Mouse (Mus musculus) v-Abl transformed pro-B cells (cell line): ENCODE measurements at regions not wholly inside any gene's neighbourhood (a gene's known extent, or its start where the extent isn't known, plus 50 kb on each side); places are given as distances from the start of the nearest gene placed in this dataset.

Source experiments
- in situ Hi-C, 2 experiments: fragments of 400-800 bp; cut with MboI; formaldehyde crosslinking; loops; one replicate each; pipeline ENCODE4 v1.15.1; 2025; ENCODE audit not compliant: unreplicated experiment in 2 of 2

GRCm38 (mm10) chr1:194223610-194224009 is 394.4 kb upstream of the Plxna2 start:
- in situ Hi-C loops: loop anchor here in 1 of 2 experiments (25.0 kb wide), 1 partner anchor 589 kb away; no protein-coding TSS in a partner anchor

GRCm38 (mm10) chr1:194223015-194223414 is 395.0 kb upstream of the Plxna2 start:
- in situ Hi-C loops: loop anchor here in 1 of 2 experiments (25.0 kb wide), 1 partner anchor 589 kb away; no protein-coding TSS in a partner anchor

- in situ Hi-C loops: loop anchor here in 1 of 2 experiments (25.0 kb wide), 1 partner anchor 604 kb away; no protein-coding TSS in a partner anchor
Measured at GRCm38 (mm10) chr1:194208034-194209000, 409.7 kb upstream of the Plxna2 start.

GRCm38 (mm10) chr1:194197516-194197915 is 420.5 kb upstream of the Plxna2 start:
- in situ Hi-C loops: no loop called here

GRCm38 (mm10) chr1:194182293-194182692 is 435.7 kb upstream of the Plxna2 start:
- in situ Hi-C loops: no loop called here

- in situ Hi-C loops: no loop called here
Measured at GRCm38 (mm10) chr1:194161469-194161868, 456.5 kb upstream of the Plxna2 start.

GRCm38 (mm10) chr1:194160761-194161461 is 457.1 kb upstream of the Plxna2 start:
- in situ Hi-C loops: no loop called here

GRCm38 (mm10) chr1:194157268-194157667 is 460.8 kb upstream of the Plxna2 start:
- in situ Hi-C loops: no loop called here

GRCm38 (mm10) chr1:194148416-194149364 is 469.3 kb upstream of the Plxna2 start:
- in situ Hi-C loops: no loop called here

- in situ Hi-C loops: no loop called here
Measured at GRCm38 (mm10) chr1:194117631-194118360, 500.2 kb upstream of the Plxna2 start.

- in situ Hi-C loops: no loop called here
Measured at GRCm38 (mm10) chr1:194114399-194114798, 503.6 kb upstream of the Plxna2 start.

- in situ Hi-C loops: no loop called here
Measured at GRCm38 (mm10) chr1:194111931-194112330, 506.1 kb upstream of the Plxna2 start.

GRCm38 (mm10) chr1:194109172-194110071 is 508.6 kb upstream of the Plxna2 start:
- in situ Hi-C loops: no loop called here

GRCm38 (mm10) chr1:194108132-194108531 is 509.9 kb upstream of the Plxna2 start:
- in situ Hi-C loops: no loop called here

- in situ Hi-C loops: no loop called here
Measured at GRCm38 (mm10) chr1:194107271-194107938, 510.6 kb upstream of the Plxna2 start.

GRCm38 (mm10) chr1:194089918-194090548 is 528.0 kb upstream of the Plxna2 start:
- in situ Hi-C loops: no loop called here

GRCm38 (mm10) chr1:194058512-194058911 is 559.5 kb upstream of the Plxna2 start:
- in situ Hi-C loops: no loop called here

GRCm38 (mm10) chr1:194056544-194056943 is 561.5 kb upstream of the Plxna2 start:
- in situ Hi-C loops: no loop called here
